Mouse (Mus musculus): ENCODE results near the gene Minar1. TPM values are rescaled to one million over a fixed set of nuclear protein-coding genes. Genes with fewer than 3 reads are reported as not detected.

Gene Minar1
- polyA plus RNA-seq (2012; ENCODE audit: insufficient read depth, insufficient read length, missing spikeins), result not detected in 2 replicates

DNA sequence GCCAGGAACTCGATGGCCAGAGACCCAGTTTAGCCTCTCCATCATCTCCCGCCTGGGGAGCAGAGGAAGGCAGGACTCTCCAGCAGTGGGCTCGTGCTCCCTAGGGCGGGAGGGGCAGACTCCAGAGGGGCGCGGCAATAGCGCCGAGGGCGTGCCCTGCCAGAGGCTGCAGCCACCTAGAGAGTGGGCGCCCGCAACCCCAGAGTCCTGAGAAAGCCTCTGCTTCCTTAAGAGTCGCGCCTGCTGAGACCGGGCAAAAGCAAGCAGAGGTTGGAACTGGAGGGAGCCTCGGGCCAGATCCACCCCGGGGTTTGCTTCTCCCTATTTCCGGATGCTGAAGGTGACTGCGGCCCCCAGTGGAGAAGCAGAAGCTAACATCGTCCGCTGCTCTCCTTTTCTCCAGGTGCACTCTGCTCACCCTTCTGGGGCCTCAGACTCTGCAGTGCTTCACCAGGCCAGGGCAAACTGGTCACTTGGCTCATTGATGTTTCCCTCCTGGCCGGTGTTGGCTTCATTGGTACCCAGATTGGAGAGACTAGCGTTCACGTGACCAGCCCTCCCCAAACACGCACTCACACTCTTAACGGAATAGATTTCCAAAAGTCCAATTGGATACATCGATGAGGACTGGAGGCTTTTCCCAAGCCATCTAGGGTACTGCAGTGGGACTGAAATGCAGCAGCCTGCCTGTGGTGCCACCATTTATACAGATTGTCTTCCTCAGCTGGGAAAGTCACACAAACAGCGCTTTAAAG lies at the start of gene Minar1:
TSS of gene Minar1 (minus strand) at position 120 of the 755 bp plus-strand sequence.
- Histone ChIP-seq H3K4me3 (ENCODE audit: insufficient read depth, low read depth, low read length) (peak within 1 kb of the TSS; percentile 3; the same call in 1 of the 2 replicates), H3K27ac (replicated peaks; ENCODE audit: low read depth, low read length) (no peak within 1 kb of the TSS), H3K4me1 (ENCODE audit: control insufficient read depth, insufficient read depth, insufficient read length, low read length) (no peaks in the 10 kb centered on the region; the same call in none of the 2 replicates)

- no peak overlapping the region for H3K4me3 ChIP-seq (ENCODE audit: insufficient read depth, low read depth, low read length)
- H3K27ac ChIP-seq (replicated peaks; ENCODE audit: low read depth, low read length), result no peak overlapping the region
- no peaks in the 10 kb centered on the region for H3K4me1 ChIP-seq (ENCODE audit: control insufficient read depth, insufficient read depth, insufficient read length, low read length)
Observed at GRCm38 (mm10) chr9:89669878-89670277, 47.0 kb upstream of the Minar1 start.

DNA sequence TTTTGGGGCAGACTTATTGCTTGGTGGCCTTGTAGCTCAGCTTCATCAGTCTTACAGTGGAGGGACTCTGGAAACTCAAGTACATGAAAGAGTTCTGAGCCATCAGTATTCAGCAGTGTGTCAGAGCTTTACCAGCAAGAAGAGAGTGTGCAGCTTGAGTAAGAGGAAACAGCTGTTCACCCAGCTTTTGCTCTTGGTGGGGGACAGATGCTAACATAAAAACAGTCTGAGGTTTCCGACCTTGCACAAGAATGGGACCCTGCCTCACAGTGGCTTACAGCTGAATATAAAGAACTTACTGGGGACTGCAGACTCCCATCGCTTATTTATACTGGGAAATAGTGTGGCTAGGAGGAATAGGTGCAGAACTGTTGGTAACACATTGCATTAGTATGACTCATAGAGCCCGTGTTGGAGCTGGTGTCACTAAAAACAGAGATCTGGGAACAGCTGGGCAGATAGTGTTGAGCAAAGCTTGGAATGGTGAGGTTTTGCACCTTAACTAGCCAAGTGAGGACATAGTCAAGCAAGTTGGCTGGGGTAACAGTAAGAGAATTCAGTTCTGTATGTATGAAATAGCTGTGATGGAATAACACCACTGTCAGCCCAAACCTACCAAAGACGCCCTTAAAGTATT lies 44.5 kb upstream of the Minar1 start:
- Histone ChIP-seq H3K27ac (replicated peaks; ENCODE audit: low read depth, low read length) (no peak overlapping the region), H3K4me3 (ENCODE audit: insufficient read depth, low read depth, low read length) (no peak overlapping the region), H3K4me1 (ENCODE audit: control insufficient read depth, insufficient read depth, insufficient read length, low read length) (no peaks in the 10 kb centered on the region)

DNA sequence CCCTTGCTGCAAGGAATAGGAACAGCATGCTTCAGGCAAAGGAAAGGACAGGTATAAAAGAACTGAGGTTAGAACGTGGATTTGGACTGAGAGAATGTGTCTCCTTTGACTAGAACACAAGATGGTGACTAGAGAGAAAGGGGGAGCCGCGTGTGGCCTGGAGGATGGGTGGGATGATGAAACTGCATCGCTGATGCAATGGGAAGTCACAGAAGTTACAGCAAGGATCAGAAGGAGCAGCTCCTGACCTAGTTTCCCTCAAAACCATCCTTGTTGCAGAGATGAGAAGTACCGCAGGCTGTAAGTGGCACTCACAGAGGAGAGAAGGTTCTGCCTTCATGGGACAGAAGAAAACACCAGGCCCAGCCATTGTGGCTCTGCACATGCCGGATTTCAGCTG lies 28.0 kb upstream of the Minar1 start:
- Histone ChIP-seq H3K4me1 (ENCODE audit: control insufficient read depth, insufficient read depth, insufficient read length, low read length) (no peaks in the 10 kb centered on the region), H3K27ac (replicated peaks; ENCODE audit: low read depth, low read length) (no peak overlapping the region), H3K4me3 (ENCODE audit: insufficient read depth, low read depth, low read length) (no peak overlapping the region)

DNA sequence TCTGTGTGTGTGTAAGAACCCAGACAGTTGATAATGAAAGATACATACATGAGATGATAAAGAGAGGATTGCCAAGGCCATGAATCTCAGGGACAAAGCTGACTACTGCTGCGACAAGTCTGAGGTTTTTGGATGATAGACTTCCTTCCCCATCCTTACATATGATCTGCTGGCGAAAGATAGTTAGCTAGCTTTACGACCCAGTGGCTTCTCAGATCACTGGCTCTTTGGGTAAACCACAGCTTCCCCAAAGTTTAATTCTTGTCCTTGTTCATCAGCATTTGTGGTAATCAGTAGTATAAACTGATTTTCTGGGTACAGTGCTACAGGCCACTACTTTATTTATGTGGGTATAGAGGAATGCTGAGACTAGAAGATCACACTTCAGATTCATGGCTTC lies 14.5 kb upstream of the Minar1 start:
- H3K4me1 ChIP-seq (ENCODE audit: control insufficient read depth, insufficient read depth, insufficient read length, low read length), result no peaks in the 10 kb centered on the region
- no peak overlapping the region for H3K4me3 ChIP-seq (ENCODE audit: insufficient read depth, low read depth, low read length)
- no peak overlapping the region for H3K27ac ChIP-seq (replicated peaks; ENCODE audit: low read depth, low read length)

GRCm38 (mm10) chr9:89622296-89623005 lies 474 bp downstream of the Minar1 start:
- Histone ChIP-seq H3K4me3 (ENCODE audit: insufficient read depth, low read depth, low read length) (no peak overlapping the region), H3K4me1 (ENCODE audit: control insufficient read depth, insufficient read depth, insufficient read length, low read length) (no peaks in the 10 kb centered on the region; the same call in none of the 2 replicates), H3K27ac (replicated peaks; ENCODE audit: low read depth, low read length) (no peak overlapping the region)

- no peak overlapping the region for H3K4me3 ChIP-seq (ENCODE audit: insufficient read depth, low read depth, low read length)
- no peaks in the 10 kb centered on the region; the same call in none of the 2 replicates for H3K4me1 ChIP-seq (ENCODE audit: control insufficient read depth, insufficient read depth, insufficient read length, low read length)
- no peak overlapping the region for H3K27ac ChIP-seq (replicated peaks; ENCODE audit: low read depth, low read length)
Observed at GRCm38 (mm10) chr9:89621750-89622149, 1.2 kb downstream of the Minar1 start.

DNA sequence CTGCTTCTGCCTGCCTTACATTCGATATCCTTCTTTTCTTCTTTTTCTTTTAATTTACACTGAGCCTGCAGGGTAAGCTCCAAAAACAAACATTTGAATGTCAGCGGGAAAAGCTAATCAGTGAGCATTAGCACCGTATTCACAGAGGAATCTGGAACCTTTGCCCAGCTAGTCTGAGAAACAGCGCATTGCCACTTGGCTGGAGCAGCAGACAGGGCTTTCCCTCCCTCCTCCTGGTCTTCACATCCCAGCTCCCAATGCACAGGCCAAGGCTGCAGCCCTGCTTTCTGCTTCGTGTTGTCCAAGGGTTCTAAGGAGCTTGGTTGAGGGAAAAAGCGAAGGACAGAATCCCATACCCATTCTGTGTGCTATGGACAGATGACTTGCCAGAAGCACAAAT lies 2.6 kb downstream of the Minar1 start:
- no peak overlapping the region for H3K4me3 ChIP-seq (ENCODE audit: insufficient read depth, low read depth, low read length)
- no peaks in the 10 kb centered on the region; the same call in none of the 2 replicates for H3K4me1 ChIP-seq (ENCODE audit: control insufficient read depth, insufficient read depth, insufficient read length, low read length)
- no peak overlapping the region for H3K27ac ChIP-seq (replicated peaks; ENCODE audit: low read depth, low read length)

DNA sequence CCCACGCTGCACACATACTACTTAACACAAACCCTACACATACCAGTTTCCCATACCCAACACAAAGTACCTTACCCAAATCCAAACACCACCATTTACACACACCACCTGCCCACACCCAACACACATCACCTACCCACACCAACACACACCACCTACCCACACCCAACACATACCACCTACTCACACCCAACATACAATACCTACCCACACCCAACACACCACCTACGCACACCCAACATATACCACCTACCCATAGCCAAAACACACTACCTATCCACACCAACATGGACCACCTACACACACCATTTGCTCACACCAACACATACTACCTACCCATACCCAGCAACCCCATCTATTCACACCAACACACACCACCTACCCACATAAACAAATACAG lies 6.0 kb downstream of the Minar1 start:
- no peak overlapping the region for H3K4me3 ChIP-seq (ENCODE audit: insufficient read depth, low read depth, low read length)
- no peaks in the 10 kb centered on the region for H3K4me1 ChIP-seq (ENCODE audit: control insufficient read depth, insufficient read depth, insufficient read length, low read length)
- H3K27ac ChIP-seq (replicated peaks; ENCODE audit: low read depth, low read length), result no peak overlapping the region

DNA sequence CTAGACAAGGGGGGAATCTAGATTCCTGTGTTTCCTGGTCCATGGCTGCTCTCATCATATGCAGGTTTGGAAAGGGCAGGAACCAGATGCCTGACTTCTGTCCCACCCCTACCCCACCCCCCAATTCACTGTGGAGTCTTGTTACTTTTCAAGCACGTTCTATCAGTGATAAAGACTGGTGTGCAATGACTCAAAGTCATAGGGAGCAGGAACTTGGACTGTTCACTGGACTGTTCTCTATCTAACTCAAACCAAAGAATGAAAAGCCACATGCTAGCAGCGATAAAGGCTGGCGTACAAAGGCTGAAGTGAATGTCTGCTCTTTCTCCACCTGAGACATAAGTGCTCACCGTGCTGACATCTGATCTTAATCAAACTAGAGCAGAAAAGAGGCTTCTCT lies 12.3 kb downstream of the Minar1 start:
- Histone ChIP-seq H3K4me3 (ENCODE audit: insufficient read depth, low read depth, low read length) (no peak overlapping the region), H3K4me1 (ENCODE audit: control insufficient read depth, insufficient read depth, insufficient read length, low read length) (no peaks in the 10 kb centered on the region), H3K27ac (replicated peaks; ENCODE audit: low read depth, low read length) (no peak overlapping the region)

DNA sequence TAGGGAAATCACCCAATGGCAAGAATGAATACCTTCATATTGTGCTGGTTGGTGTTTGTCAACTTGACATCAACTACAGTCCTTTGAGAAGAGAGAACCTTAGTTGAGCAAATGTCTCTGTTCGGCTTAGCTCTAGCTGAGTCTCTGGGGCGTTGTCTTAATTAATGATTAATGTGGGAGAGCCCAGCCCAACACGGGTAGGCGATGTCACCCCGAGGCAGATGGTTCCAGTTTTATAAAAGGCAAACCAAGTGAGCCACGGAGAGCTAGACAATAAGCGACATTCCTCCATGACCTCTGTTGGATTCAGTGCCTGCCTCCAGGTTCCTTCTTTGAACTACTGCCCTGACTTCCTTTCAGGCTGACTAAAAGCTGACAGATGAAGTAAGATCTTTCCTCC lies 15.6 kb downstream of the Minar1 start:
- H3K4me3 ChIP-seq (ENCODE audit: insufficient read depth, low read depth, low read length), result no peak overlapping the region
- H3K27ac ChIP-seq (replicated peaks; ENCODE audit: low read depth, low read length), result no peak overlapping the region
- no peaks in the 10 kb centered on the region for H3K4me1 ChIP-seq (ENCODE audit: control insufficient read depth, insufficient read depth, insufficient read length, low read length)

- Histone ChIP-seq H3K27ac (replicated peaks; ENCODE audit: low read depth, low read length) (no peak overlapping the region), H3K4me3 (ENCODE audit: insufficient read depth, low read depth, low read length) (no peak overlapping the region), H3K4me1 (ENCODE audit: control insufficient read depth, insufficient read depth, insufficient read length, low read length) (no peaks in the 10 kb centered on the region)
Observed at GRCm38 (mm10) chr9:89606256-89606655, 16.7 kb downstream of the Minar1 start.

- H3K4me3 ChIP-seq (ENCODE audit: insufficient read depth, low read depth, low read length), result no peak overlapping the region
- no peak overlapping the region for H3K27ac ChIP-seq (replicated peaks; ENCODE audit: low read depth, low read length)
- H3K4me1 ChIP-seq (ENCODE audit: control insufficient read depth, insufficient read depth, insufficient read length, low read length), result no peaks in the 10 kb centered on the region
Observed at GRCm38 (mm10) chr9:89601891-89602290, 21.0 kb downstream of the Minar1 start.

GRCm38 (mm10) chr9:89600677-89601076 lies 22.2 kb downstream of the Minar1 start:
- H3K27ac ChIP-seq (replicated peaks; ENCODE audit: low read depth, low read length), result no peak overlapping the region
- no peak overlapping the region for H3K4me3 ChIP-seq (ENCODE audit: insufficient read depth, low read depth, low read length)

GRCm38 (mm10) chr9:89597071-89597470 lies 25.9 kb downstream of the Minar1 start:
- Histone ChIP-seq H3K4me1 (ENCODE audit: control insufficient read depth, insufficient read depth, insufficient read length, low read length) (no peaks in the 10 kb centered on the region), H3K4me3 (ENCODE audit: insufficient read depth, low read depth, low read length) (no peak overlapping the region), H3K27ac (replicated peaks; ENCODE audit: low read depth, low read length) (no peak overlapping the region)

More at GRCm38 (mm10) chr9:89600677-89601076, 22.2 kb downstream of the Minar1 start:
- no peaks in the 10 kb centered on the region for H3K4me1 ChIP-seq (ENCODE audit: control insufficient read depth, insufficient read depth, insufficient read length, low read length)

All from brown adipose tissue, adult 24 weeks (tissue).